Mouse (Mus musculus): ENCODE results near the gene Spata31d1a.
"Not testable (repeated sequence)": the region's sequence is repeated elsewhere in the genome, so short reads cannot be mapped to it uniquely, and the experiment has no call there.

Gene Spata31d1a

GRCm38 (mm10) chr13:59710230-59710629 is at the start of gene Spata31d1a:
TSS of gene Spata31d1a (minus strand) at chr13:59710330.
- no peak for DNase-seq (ENCODE audit: low read depth, low spot score)

DNA sequence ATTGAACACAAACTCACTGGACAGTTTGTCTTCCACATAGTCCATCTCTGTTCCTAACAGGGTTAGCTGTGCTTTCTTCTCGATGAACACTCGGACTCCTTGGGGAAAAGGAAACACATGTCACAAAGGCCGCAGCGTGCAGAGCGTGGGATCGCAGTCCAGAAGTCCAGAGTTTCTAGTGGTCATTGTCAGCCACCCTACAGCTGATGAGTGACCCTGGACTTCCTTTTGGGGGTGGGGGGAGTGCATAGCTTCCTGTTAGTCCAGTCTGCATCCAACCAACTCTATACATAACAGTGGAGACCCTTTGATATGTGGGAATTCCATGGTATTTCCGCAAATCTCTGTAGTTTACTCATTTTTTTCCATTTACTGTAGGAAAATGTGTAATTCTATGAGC is 46.8 kb upstream of the Spata31d1a start:
- DNase-seq (ENCODE audit: low read depth, low spot score) = no peak

- DNase-seq (ENCODE audit: low read depth, low spot score) = no peak
Measured at GRCm38 (mm10) chr13:59750310-59750709, 40.2 kb upstream of the Spata31d1a start.

DNA sequence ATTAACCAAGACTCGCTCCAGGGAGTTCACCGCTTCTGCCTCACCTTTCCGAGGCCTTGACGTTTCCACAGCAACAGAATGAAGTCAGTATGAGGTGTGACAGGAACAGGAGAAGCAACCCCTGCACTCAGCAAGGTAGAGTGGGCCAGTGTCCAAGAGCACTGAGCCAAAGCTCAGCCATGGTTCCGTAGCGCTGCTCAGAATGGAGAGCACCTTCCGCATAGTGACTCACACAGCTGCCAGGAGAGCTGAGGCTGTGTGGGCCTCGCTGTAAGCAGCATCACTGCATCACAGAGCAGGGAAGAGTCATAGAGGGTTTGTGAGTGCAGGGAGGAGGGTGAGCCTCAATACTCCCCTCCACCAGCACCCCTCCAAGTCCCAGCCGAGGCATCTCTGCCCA is 36.6 kb upstream of the Spata31d1a start, which contains the start of gene 1700014D04Rik:
1700014D04Rik (minus strand) TSS at position 42 of the 400 bp plus-strand sequence.
- no peak for DNase-seq (ENCODE audit: low read depth, low spot score)

GRCm38 (mm10) chr13:59746164-59746563 is 36.0 kb upstream of the Spata31d1a start:
- DNase-seq (ENCODE audit: low read depth, low spot score) = no peak

DNA sequence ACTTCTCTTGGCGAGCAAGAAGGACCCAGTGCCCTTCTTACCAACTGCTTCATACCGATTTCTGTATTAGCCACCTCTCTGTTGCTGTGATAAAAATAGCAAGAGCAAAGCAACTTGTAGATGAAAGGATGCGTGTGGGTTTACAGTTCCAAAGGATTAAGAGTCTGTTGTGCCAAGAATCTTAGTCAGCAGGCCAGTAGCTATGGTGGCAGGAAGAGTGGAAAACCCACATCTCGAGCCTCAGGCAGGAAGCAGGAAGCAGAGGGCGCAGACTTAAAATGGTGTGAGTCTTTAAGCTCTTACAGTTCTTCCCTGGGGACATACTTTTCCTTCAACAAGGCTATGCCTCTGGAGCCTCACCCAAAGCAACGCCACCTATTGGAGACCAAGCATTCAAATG is 35.3 kb upstream of the Spata31d1a start:
- no peak for DNase-seq (ENCODE audit: low read depth, low spot score)

DNA sequence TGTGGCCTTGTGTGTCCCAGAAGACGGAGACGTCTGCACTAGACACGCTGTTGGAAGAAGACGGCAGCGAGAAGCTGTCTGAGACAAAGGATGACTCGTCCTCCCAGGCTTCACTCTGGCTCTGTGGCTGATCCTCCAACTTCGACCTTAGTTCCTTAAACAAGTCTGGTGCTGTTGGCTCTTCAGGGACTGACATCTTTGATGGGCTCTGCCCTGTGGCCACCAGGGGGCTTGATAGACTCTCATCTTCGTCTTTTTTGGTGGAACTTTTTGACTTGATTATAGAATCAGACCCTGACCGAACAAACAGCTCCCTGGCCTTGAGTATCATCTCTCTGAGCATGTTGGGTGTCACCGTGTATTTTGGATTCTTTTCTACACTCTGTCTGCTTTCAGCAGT is 31.6 kb upstream of the Spata31d1a start:
- no peak for DNase-seq (ENCODE audit: low read depth, low spot score)

DNA sequence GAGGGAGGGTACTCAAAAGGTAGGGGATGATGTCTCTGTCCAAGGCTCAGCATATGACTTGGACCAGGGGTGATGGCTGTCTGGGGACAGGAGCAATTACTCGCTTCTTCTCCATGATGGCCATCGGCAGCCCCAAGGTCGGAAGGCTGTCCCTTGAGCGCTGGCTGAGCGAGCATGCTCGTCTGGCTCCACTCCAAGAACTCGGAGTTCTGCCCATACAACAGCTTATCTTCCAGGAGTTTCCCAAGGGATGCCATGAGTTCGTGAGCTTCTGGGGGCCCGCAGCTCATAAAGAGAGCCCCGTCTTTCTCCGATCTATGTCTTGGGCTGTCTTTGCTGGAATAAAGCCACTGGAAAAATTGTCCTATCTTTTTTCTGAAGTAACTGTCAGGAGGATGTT is 31.0 kb upstream of the Spata31d1a start:
- no peak for DNase-seq (ENCODE audit: low read depth, low spot score)

- DNase-seq (ENCODE audit: low read depth, low spot score) = no peak
Measured at GRCm38 (mm10) chr13:59739397-59739796, 29.3 kb upstream of the Spata31d1a start.

- DNase-seq (ENCODE audit: low read depth, low spot score) = no peak
Measured at GRCm38 (mm10) chr13:59738455-59738854, 28.3 kb upstream of the Spata31d1a start.

GRCm38 (mm10) chr13:59735190-59735589 is 25.1 kb upstream of the Spata31d1a start:
- DNase-seq (ENCODE audit: low read depth, low spot score) = no peak

GRCm38 (mm10) chr13:59734347-59734746 is 24.2 kb upstream of the Spata31d1a start:
- DNase-seq (ENCODE audit: low read depth, low spot score) = not testable (repeated sequence)

GRCm38 (mm10) chr13:59733936-59734335 is 23.8 kb upstream of the Spata31d1a start:
- no peak for DNase-seq (ENCODE audit: low read depth, low spot score)

GRCm38 (mm10) chr13:59731652-59732051 is 21.5 kb upstream of the Spata31d1a start, which contains the start of gene Spata31d1d:
TSS of gene Spata31d1d (minus strand) at chr13:59731752.
- no peak for DNase-seq (ENCODE audit: low read depth, low spot score)

DNA sequence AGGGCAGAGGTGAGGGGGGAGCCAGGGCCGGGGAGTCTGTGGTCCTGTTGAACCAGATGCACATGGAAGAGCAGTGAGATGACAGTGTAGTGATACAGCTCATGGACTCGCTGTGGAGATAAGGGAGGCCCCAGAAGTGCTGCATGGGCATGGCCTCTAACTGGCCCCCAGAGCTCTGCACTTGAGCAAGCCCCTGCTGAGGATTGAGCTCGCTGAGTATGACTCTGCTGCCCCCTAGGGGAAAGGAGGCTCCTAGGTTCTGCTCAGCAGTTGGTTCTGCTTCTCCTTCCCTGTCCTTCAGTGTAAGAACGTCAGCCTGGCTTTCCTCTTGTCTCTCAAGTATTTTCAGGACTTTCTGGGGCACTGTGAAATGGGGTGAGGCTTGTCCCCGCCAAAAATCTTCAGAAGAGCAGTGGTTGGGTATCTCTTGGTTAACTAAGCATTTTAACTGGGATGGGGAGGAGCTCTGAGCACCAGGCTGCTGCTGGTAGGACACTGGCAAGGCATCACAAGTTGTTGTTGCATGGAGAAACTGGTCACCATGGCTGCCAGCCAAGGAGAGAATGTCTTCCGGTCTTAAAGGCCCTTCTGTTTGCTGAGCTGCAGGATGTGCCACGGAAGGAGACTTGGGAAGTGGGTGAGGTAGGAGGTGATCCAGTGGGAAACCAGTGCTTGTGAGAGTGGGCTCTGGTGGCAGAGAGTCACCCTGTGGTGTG is 18.4 kb upstream of the Spata31d1a start:
- peak; percentile 88 for DNase-seq (ENCODE audit: low read depth, low spot score)

DNA sequence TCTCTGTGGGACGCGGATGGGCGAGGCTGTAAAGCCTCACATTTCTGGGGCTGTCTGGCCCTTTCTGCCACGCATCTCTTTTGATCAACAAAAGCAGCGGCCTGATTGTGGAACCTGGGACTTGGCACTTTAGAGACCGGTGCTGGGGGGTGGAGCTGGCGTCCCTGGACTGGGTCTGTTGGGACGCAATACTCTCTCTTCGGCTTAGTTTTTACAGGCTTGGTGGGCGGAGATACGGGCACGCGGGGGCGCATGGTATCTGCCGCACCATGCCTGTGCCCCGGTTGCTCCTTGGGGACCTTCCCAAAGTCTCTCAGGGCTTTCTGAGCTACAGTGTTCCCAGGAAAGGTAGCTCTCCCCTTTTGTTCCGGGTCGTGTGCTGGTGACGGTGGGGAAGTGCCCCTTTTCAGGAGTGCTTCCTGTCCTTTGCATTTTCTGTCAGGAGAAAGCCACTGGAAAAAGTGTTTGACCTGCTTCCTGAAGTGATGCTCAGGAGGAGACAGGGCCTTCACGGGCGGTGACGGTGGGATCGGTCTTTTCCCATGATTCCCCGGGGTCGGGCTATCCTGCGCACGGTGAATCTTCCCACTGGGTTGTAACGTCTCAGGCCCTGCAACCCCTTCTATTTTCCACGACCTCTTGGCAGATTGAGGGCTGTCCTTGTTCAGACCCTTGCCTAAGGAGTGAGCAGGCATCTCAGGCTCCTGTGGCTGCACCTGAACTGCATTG is 16.2 kb upstream of the Spata31d1a start:
- DNase-seq (ENCODE audit: low read depth, low spot score) = no peak

- not testable (repeated sequence) for DNase-seq (ENCODE audit: low read depth, low spot score)
Measured at GRCm38 (mm10) chr13:59722089-59722488, 12.0 kb upstream of the Spata31d1a start.

GRCm38 (mm10) chr13:59719475-59719874 is 9.3 kb upstream of the Spata31d1a start:
- no peak for DNase-seq (ENCODE audit: low read depth, low spot score)

DNA sequence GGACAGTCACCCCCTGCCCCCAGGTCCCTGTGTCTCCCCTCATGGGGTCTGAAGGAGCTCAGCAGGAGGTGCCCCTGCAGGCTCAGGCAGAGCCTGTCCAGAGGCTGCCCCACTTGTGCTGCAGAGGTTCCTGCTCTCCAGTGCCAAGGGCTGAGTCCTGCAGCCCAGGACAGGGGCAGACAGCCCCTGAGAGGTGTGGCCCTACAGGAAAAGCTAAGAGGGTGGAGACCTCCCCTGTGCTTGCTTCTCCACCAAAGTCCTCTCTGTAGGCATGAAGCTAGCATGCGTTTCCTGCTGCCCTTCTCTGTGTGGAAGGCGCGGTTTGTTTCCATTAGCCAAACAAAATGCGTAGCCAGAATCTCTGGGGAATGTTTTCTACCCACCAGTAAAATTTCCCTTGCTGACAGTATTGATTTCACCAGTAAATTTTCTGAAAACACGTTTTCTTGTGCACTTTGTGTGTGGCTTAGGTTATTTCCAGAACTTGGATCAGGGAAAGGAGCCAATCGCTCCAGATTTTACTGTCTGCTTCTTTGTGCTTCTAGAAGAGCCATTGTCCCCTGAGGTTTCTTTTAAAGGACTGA is 8.8 kb upstream of the Spata31d1a start:
- not testable (repeated sequence) for DNase-seq (ENCODE audit: low read depth, low spot score)

DNA sequence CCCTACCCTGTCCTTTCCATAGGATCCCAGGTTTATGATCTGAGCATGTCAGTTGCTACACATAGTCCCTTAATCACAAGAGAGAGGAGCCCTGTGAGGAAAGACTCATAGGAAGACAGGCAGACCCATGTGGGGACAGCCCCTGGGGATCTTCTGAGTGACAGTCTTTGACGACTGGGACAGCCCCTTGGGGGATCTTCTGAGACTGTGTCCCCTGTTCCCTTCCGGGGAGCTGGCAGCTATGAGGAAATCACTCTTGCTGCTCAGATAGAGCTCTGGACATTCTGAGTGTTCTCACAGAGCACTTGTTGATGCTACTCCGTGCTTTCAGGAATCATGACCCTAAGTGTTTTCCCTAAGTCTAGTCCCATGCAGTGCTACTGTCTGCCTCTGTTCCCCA is 3.6 kb upstream of the Spata31d1a start:
- no peak for DNase-seq (ENCODE audit: low read depth, low spot score)

DNA sequence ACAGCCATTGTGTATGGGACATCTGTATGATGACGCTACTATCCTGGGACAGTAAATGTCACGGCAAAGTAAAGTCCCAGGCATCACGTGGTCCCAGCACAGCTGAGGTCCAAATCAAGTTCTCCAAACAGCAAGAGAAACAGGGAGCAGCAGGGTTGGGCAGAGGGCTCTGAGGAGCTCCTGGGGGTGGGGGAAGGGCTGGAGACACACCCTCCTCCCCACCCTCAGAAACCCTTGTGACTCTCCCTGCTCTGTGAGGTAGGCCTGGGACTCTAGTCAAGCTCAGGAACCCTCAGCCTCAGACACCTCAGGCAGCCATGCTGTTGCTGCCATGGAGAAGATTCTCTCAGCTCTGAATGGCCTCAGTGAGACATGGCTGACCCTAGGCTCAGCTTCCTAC is 1.9 kb upstream of the Spata31d1a start, which contains the start of gene Spata31d1b:
Spata31d1b (plus strand) TSS at position 301 of the 400 bp plus-strand sequence.
- DNase-seq (ENCODE audit: low read depth, low spot score) = not testable (repeated sequence)

GRCm38 (mm10) chr13:59704562-59704961 is 5.6 kb downstream of the Spata31d1a start:
- no peak for DNase-seq (ENCODE audit: low read depth, low spot score)
